Mouse (Mus musculus) bone marrow, adult 2 months (tissue): ENCODE measurements around the gene Rps6ka4.

Experiments
- CTCF ChIP-seq: fragments of 200-500 bp; IDR thresholded peaks from 2 replicates; pipeline ENCODE4 v1.5.1; 2011; ENCODE audit warnings: low read length, control low read depth; ENCODE audit not compliant: control insufficient read depth, insufficient read depth
- POLR2A ChIP-seq: fragments of 200-500 bp; IDR thresholded peaks from 2 replicates; pipeline ENCODE4 v1.6.1; 2011; ENCODE audit warnings: low read depth, mild to moderate bottlenecking, control low read depth, low read length, borderline replicate concordance; ENCODE audit not compliant: control insufficient read depth

DNA sequence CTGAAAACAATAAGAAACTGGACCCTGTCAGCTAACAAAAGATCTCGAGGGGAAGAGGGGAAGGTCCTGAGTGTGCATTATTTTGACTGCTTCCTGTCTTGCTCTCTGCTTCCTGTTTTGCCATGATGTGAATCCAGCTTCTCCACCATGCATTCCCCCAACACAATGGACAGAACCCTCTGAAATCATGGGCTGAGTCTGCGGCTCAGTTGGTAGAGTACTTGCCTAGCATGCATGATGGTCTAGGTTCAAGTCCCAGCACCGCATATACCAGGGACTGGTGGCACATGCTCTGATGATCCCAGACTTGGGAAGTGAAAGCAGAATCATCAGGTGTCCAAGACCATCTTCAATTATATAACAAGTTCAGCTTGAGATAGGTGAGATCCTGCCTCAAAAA, 32.3 kb upstream of the Rps6ka4 start:
- no peak for TF ChIP-seq CTCF
- TF ChIP-seq POLR2A = no peak
